Mouse (Mus musculus) embryonic facial prominence, embryonic 11.5 days (tissue): Measurements from ENCODE around the gene Srpx2. TPM values are rescaled to one million over a fixed set of nuclear protein-coding genes. Genes with fewer than 3 reads are reported as not detected.

Experiments used
- ATAC-seq: fragments of 200-750 bp; cut with Nextera tagmentation; replicated peaks from 2 replicates; pipeline ENCODE4 v1.8.0; 2017; ENCODE audit warnings: low read depth; ENCODE audit not compliant: insufficient number of reproducible peaks, low FRiP score, low TSS enrichment
- DNase-seq: peaks from one replicate; pipeline ENCODE4 v3.0.0-alpha.2; 2015; ENCODE audit warnings: low spot score
- H3K27ac ChIP-seq: fragments of 300-500 bp; sonication (generic); replicated peaks from 2 replicates; pipeline ENCODE4 v1.5.1; 2014; ENCODE audit warnings: mild to moderate bottlenecking, low read depth, low read length, control low read depth
- H3K27me3 ChIP-seq: fragments of 300-500 bp; sonication (generic); 2 replicates; pipeline ENCODE4 v1.6.1; 2014; ENCODE audit warnings: mild to moderate bottlenecking, low read length, moderate library complexity, mixed read lengths; ENCODE audit not compliant: control insufficient read depth, insufficient read depth
- H3K36me3 ChIP-seq: fragments of 300-500 bp; sonication (generic); replicated peaks from 2 replicates; pipeline ENCODE4 v1.6.1; 2014; ENCODE audit warnings: low read depth, mild to moderate bottlenecking, low read length, moderate library complexity, mixed read lengths; ENCODE audit not compliant: control insufficient read depth, insufficient read depth
- H3K4me1 ChIP-seq: fragments of 300-500 bp; sonication (generic); 2 replicates; pipeline ENCODE4 v1.6.1; 2014; ENCODE audit warnings: low read length, mixed read lengths; ENCODE audit not compliant: control insufficient read depth, insufficient read depth
- H3K4me2 ChIP-seq: fragments of 300-500 bp; sonication (generic); 2 replicates; pipeline ENCODE4 v1.6.1; 2014; ENCODE audit warnings: low read depth, mild to moderate bottlenecking, control low read depth, low read length, moderate library complexity
- H3K4me3 ChIP-seq: fragments of 300-500 bp; sonication (generic); 2 replicates; pipeline ENCODE4 v1.5.1; 2014; ENCODE audit warnings: low read depth, low read length, control low read depth
- H3K9ac ChIP-seq: fragments of 300-500 bp; sonication (generic); replicated peaks from 2 replicates; pipeline ENCODE4 v1.6.1; 2014; ENCODE audit warnings: mild to moderate bottlenecking, control low read depth, low read length
- H3K9me3 ChIP-seq: fragments of 300-500 bp; sonication (generic); replicated peaks from 2 replicates; pipeline ENCODE4 v1.6.1; 2016; ENCODE audit warnings: mild to moderate bottlenecking, low read length, inconsistent platforms, mixed read lengths; ENCODE audit not compliant: control insufficient read depth
- WGBS: fragments of 180-500 bp; shearing (Covaris S2); extraction: QIAGEN DNeasy Blood & Tissue Kit; methylation state at CpG from one replicate; pipeline ENCODE4 v1.1.7; 2014; 5-methylcytosine and 5-hydroxymethylcytosine counted together
- polyA plus RNA-seq: library from polyadenylated mRNA; unstranded; fragments of >200 nt; fragmentation: Nextera tagmentation; extraction: Ambion mirVana; gene quantifications from 2 replicates; pipeline ENCODE4 v1.2.1, GENCODE M21; 2014

The Srpx2 gene
- polyA plus RNA-seq, 1 experiment from 2014 or later, result 0.87 TPM

- 73% methylated on average over 4 of the region's 4 CpGs for WGBS
- Histone ChIP-seq H3K27ac (no peak overlapping the region), H3K4me2 (no peak overlapping the region), H3K4me1 (no peaks in the 10 kb centered on the region), H3K9ac (no peak overlapping the region), H3K9me3 (no peaks in the 10 kb centered on the region), H3K4me3 (no peak overlapping the region), H3K27me3 (no peaks in the 10 kb centered on the region), H3K36me3 (no peaks in the 10 kb centered on the region)
- DNase-seq (no peak), ATAC-seq (no peak)
These were observed 13.0 kb downstream of the Srpx2 start for GRCm38 (mm10) chrX:133921187-133921586.

GRCm38 (mm10) chrX:133926760-133927159 is 18.5 kb downstream of the Srpx2 start:
- 88% methylated on average over 5 of the region's 5 CpGs for WGBS

GRCm38 (mm10) chrX:133931302-133932013 is 23.2 kb downstream of the Srpx2 start:
- no peak overlapping the region for H3K4me3 ChIP-seq
- no peak overlapping the region for H3K9ac ChIP-seq
- DNase-seq, result peak; percentile 52
- H3K4me1 ChIP-seq, result no peaks in the 10 kb centered on the region
- H3K36me3 ChIP-seq, result no peaks in the 10 kb centered on the region
- H3K27ac ChIP-seq, result no peak overlapping the region
- no peak for ATAC-seq
- H3K9me3 ChIP-seq, result no peaks in the 10 kb centered on the region
- no peak overlapping the region for H3K4me2 ChIP-seq
- 66% methylated on average over 12 of the region's 12 CpGs for WGBS
- no peaks in the 10 kb centered on the region for H3K27me3 ChIP-seq

More at GRCm38 (mm10) chrX:133926760-133927159, 18.5 kb downstream of the Srpx2 start:
- Histone ChIP-seq H3K4me1 (no peaks in the 10 kb centered on the region), H3K4me3 (no peak overlapping the region), H3K27ac (no peak overlapping the region), H3K4me2 (no peak overlapping the region), H3K9me3 (no peaks in the 10 kb centered on the region), H3K9ac (no peak overlapping the region), H3K27me3 (no peaks in the 10 kb centered on the region), H3K36me3 (no peaks in the 10 kb centered on the region)
- ATAC-seq (no peak), DNase-seq (no peak)

- Histone ChIP-seq H3K9me3 (no peaks in the 10 kb centered on the region), H3K27me3 (no peaks in the 10 kb centered on the region), H3K4me3 (no peak overlapping the region), H3K4me1 (no peaks in the 10 kb centered on the region), H3K27ac (no peak overlapping the region), H3K9ac (no peak overlapping the region), H3K36me3 (no peaks in the 10 kb centered on the region), H3K4me2 (no peak overlapping the region)
- ATAC-seq (no peak), DNase-seq (no peak)
- 75% methylated on average over 4 of the region's 4 CpGs for WGBS
These were observed 28.5 kb downstream of the Srpx2 start for GRCm38 (mm10) chrX:133936605-133937225.

GRCm38 (mm10) chrX:133939561-133939960 is 31.3 kb downstream of the Srpx2 start:
- DNase-seq (no peak), ATAC-seq (no peak)
- Histone ChIP-seq H3K27ac (no peak overlapping the region), H3K4me1 (no peaks in the 10 kb centered on the region), H3K27me3 (no peaks in the 10 kb centered on the region), H3K4me2 (no peak overlapping the region), H3K4me3 (no peak overlapping the region), H3K9me3 (no peaks in the 10 kb centered on the region), H3K36me3 (no peaks in the 10 kb centered on the region), H3K9ac (no peak overlapping the region)
- WGBS, result 60% methylated on average over 1 of the region's 1 CpGs

GRCm38 (mm10) chrX:133947427-133947826 is 39.2 kb downstream of the Srpx2 start:
- Histone ChIP-seq H3K4me3 (no peak overlapping the region), H3K9me3 (no peaks in the 10 kb centered on the region), H3K4me1 (no peaks in the 10 kb centered on the region), H3K27ac (no peak overlapping the region), H3K27me3 (no peaks in the 10 kb centered on the region), H3K36me3 (no peaks in the 10 kb centered on the region), H3K9ac (no peak overlapping the region), H3K4me2 (no peak overlapping the region)
- ATAC-seq (no peak; the same call in 1 of the 2 replicates), DNase-seq (peak; percentile 71)
- 33% methylated on average over 3 of the region's 3 CpGs for WGBS

GRCm38 (mm10) chrX:133954661-133955060 is 46.4 kb downstream of the Srpx2 start:
- 70% methylated on average over 7 of the region's 7 CpGs for WGBS
- H3K4me1 ChIP-seq, result no peaks in the 10 kb centered on the region
- DNase-seq (no peak), ATAC-seq (no peak)
- no peaks in the 10 kb centered on the region for H3K36me3 ChIP-seq
- H3K4me3 ChIP-seq, result no peak overlapping the region
- H3K9ac ChIP-seq, result no peak overlapping the region
- H3K27me3 ChIP-seq, result no peaks in the 10 kb centered on the region
- H3K4me2 ChIP-seq, result no peak overlapping the region
- no peaks in the 10 kb centered on the region for H3K9me3 ChIP-seq
- H3K27ac ChIP-seq, result no peak overlapping the region

GRCm38 (mm10) chrX:133960617-133961016 is 52.4 kb downstream of the Srpx2 start:
- Histone ChIP-seq H3K4me1 (no peaks in the 10 kb centered on the region), H3K4me2 (no peak overlapping the region), H3K9ac (no peak overlapping the region), H3K27ac (no peak overlapping the region), H3K4me3 (no peak overlapping the region), H3K9me3 (no peaks in the 10 kb centered on the region), H3K36me3 (no peaks in the 10 kb centered on the region), H3K27me3 (0 out of 2 replicates have a peak, but pooled peaks cover 2% of the 10 kb centered on the region)
- WGBS, result 59% methylated on average over 2 of the region's 2 CpGs
- ATAC-seq (no peak), DNase-seq (no peak)
